Mouse (Mus musculus) ovary, postnatal 14 days (tissue): Measurements from ENCODE around the gene Rxrg.
A peak's percentile ranks its signal among the peaks of the same experiment; 100 is the strongest.

Experiments
- DNase-seq: peaks from one replicate; pipeline ENCODE4 v3.0.0; 2022; ENCODE audit warnings: low spot score

Gene Rxrg

DNA sequence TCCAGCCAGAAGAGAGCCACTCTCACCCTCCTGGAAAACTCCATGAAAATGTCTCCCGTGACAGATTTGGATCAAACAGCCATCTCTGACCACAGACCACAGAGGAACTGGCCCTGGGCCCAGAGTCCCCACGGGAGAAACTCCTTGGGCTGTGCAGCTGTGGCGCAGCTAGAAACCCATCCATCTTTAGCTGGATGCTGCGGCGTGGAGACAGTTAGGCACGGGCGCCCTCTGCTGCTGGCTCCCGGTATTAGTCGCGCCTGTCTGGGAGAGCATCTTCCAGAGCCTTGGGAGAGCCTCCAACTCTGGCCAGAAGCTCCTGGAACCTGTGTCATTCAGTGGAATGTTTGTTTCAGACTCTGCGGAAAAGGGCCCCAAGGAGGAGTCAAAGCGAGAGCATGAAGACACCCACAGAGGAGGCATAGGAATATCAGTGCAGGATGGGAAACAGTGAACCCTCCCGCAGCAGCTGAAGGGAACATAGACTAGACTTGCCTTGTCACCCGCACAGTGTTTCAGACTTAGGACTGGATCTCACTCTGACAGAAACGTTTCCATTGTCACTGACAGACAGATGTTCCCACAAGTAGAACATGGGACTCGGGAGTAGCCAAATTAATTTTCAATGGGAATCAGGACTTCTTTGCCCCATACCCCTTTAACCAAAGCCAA is 46.8 kb downstream of the Rxrg start:
- peak; percentile 90 for DNase-seq

DNA sequence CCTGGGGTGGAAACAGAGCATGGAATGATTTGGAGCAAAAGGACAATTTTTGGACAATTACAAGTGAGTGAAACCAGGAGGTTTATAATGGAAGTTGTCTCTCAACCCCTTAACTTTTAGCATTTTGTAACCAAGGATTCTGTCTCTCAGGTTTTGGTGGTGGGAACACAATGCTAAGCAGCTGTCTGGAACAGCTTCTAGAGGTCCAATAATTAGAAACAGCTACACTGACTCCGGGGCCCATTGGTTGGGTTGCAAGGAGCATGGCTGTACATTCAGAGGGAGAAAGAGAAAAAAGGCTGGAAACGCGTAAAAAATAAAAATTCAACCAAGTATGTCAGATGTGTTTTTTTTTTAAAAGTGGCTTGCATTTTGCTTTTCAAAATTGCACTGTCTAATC is 50.5 kb downstream of the Rxrg start:
- no peak for DNase-seq

DNA sequence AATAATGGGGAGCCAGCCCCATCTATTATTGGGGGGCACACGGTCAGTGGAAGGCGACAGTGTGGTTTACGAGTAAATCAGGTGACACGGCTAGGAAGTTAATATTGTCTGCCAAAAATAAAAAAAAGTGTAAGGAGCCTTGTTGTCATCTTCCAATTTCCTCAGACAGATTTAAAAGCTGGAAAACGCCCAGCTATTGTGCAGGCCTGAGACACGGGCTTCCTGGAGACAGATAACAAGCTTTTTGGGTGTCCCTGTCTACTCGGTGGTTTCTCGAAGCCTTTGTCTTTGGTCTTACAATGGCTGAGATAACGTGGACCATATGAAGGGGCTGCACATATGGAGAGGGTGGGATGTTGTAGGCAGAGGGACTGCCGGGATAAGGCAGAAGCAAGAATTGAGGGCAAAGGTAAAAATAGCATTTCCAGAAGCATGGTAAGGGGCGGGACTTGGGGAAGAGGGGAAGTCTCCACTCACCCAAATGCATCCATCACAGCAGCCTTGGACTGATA is 51.0 kb downstream of the Rxrg start:
- no peak for DNase-seq

DNA sequence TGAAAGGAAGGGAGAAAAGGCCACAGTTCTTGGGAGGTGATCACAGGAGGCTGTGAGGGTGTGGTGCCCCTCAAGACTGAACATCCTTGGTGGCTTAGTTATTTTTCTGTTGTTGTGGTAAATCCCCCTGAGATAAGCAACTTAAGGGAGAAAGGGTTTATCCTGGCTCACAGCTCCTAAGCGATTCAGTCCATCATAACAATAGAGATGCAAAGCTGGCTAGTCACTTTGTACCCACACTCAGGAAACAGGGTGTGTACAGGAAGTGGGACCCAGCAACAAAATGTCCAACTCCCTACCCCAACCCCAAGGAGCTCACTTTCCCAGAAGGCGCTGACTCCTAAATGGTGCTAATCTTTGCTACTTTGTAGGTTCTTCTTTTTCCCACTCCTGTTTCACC is 54.2 kb downstream of the Rxrg start:
- no peak for DNase-seq

DNA sequence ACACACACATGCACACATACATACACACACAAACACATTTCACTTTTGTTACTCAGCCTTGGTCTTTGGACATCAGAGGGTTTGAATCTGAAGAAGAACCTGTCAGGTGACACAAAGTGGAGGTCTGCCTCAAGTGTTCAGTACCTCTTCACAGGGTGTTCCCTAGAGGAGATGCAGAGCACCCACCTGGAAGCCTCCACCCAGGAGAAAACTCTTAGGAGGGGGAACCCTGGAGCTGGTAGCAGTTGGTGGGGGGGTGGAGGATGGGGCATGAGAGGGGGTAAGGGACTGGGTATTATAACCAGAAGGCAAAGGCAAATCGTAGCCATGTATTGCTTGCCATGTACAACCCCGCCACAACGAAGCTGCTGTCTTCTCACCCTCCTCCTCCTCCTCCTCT is 60.9 kb downstream of the Rxrg start:
- DNase-seq = no peak

DNA sequence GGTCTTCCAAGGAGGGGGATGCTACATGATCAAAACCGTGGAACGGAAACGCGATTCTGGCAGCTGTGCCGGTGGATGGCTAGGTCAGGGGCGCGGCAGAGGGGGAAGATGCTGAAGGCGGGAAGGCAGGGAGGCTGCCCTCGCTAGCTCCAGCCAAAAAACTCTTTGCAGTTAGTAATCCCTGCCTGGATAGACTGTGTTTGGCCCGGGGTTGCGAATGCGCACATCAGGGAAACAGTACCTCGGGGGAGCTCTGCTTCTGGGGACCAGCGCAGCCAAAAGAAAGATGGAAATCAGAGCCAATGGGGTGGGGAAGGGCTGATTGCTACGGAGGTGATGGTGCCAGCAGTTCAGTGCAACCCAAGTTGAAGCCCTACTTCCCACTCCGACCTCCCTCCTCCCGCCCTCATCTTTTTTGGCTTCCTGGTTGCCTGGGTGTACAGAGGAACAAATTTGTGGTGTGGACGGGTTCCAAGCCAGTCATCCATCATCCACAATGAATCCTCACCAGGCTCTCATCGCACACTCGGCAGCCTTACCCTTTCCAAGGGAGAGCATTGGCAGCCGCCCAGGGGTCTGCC is 62.4 kb downstream of the Rxrg start:
- DNase-seq = peak; percentile 53

DNA sequence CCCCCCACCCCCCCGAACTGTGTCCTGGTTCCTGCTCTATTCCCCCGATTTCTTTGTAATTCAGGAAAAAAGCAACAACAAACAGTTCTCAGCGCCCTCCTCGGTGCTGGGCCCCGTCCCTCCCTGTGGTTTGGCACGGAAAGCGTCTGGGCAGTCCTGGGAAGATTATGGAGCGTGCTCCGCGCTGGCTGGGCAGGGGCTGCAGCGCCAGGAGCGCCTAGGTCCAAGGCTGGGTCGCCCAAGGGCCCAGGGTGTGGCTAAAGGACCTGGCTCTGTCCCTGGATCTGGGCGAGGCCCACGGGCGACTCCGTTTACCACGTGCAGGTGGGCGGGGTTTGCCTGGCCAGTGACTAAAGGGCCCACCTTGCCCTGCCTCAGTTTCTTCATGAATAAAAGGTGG is 62.9 kb downstream of the Rxrg start:
- peak; percentile 15 for DNase-seq

DNA sequence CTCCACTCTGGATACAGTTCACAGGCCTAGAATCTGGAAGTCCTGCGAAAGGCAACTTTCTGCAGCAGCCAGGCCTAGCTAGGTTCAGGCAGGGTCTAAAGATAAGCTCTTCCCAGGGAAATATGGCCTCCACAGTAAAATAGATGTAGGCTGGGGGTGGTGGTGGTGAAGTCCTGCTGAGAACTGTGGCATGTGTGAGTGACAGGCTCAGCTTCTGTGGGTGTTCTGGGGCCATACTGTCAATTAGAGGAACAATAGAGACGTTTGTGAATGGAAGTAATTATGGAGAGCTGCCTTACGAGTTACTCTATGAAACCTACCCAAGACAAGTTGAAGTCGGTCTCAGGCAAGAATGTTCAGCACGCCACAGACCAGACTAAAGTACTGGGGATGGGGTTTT is 65.0 kb downstream of the Rxrg start:
- DNase-seq = no peak

DNA sequence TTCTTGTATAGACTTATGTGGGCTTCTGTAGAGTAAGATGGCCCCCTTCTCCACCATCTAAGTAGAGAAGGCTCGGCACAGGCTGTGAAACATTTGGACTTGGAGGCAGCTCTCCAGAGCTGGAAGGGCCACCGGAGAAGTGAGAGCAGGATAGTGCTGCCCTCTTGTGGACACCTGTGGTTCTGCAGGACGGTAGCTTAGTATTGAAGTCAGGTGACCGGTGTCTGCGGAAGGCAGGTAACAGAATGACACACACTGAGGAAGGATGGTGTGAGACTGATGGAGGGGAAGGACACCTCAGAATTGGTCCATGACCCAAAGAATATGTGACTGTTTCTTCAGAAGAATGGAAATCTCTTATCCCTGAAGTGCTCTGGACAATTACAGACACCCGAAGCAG is 71.6 kb downstream of the Rxrg start:
- peak; percentile 60 for DNase-seq

DNA sequence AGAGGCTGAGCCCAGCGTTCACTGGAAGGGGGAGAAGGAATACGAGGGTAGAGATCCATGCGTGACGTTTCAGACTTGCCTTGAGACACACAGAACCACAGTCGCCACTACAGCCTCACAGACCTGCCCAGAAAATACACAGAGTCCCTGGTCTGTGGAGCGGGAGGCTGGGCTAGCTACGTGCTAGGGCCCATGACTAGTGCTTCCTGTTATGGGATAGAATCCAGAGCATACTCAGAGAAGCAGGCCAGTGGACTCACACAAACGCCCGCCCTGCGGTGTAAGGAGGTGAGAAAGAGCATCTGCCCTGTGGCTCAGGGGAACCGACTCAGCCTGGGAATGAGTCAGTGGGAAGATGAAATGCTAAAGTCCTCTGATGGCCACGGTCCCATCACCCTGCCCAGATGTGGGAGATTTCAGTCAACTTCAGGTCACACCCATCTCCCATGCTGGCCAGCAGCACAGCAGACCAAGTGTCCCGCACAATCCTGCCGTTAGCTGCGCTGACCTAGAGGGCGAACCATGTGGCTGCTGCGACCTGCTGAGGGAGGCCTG is 74.3 kb downstream of the Rxrg start:
- no peak for DNase-seq

DNA sequence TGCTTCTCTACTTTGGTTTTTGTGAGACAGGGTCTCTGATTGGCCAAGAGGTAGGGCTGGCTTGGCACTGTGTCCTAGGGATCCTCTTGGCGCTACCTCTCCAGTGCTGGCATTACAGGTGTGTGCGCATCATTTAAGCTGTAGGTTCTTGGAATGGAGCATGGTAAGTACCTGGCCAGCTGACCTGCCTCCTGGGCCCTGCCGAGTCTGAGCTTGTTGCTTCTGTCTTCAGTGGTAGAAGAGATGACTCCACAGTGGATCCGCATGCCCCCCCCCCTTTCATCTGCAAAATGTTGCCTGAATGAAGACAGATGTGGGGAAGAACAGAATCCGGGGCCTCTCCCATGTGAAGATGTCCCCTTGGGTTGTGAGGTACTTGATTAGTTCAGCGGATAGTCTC is 80.9 kb downstream of the Rxrg start:
- DNase-seq = no peak

DNA sequence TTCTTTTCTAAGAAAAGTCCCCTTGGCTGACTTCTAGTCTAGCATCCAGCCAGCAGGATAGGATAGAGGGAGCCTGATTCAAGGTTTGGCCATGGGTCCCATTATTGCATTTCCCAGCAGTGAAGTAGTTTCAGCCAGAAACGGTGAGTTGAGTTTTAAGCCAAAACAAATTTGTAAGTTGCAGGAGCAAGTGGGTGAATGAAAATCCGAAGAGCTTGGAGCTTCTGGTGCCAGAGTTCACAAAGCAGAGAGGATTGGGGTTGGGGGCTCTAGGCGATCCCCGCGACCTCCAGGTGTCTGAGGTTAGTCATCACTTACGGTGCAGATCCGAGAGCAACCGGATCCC is 89.8 kb downstream of the Rxrg start:
- no peak for DNase-seq

DNA sequence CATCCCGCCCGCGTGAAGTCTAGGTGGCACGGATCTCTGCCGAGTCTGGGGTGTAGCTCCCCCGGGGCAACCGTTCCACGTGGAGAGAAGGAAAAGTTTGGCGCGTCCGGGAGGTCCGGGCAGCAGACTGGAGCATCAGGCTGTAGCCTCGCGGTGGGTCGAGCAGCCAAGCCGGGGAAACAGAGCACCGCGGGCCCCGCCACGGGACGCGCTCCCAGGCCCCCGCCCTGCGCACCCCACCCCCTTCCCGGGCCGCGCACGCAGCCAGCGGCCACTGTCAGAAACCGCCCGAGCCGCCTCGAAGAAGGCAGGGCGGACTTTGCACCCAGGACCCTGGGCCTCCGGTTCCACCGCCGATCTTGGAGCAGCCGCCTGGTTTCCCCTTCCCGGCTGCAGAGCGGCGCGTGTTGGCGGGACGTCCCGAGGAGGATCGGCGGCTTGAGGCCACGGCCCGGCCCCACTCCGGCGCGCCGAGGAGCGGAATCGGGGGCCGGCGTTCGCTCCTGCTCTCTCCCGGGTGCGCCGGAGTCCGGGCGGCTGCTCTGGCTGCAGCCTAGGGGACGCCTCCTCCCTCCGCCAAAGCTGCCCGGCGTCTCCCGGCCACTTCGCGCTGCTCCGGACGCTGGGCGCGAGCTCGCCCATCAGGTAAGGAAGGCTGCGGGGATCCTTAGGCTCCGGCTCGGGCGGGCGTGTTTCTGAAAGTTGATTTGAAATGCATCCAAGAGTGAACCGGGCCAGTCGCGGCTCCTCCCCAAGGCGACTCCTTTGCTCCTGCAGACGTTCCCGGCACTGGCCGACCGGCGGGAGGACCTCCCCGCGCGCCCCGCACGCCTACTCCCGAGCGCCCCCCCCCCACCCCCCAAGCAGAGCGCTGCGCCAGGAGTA is 90.4 kb downstream of the Rxrg start:
- DNase-seq = peak; percentile 11

DNA sequence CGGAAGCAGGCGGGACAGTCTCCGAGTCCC is 90.9 kb downstream of the Rxrg start, which contains the start of gene Lmx1a:
TSS of gene Lmx1a (plus strand) at position 6 of the 30 bp plus-strand sequence.
- no peak for DNase-seq
